Mouse (Mus musculus) naive thymus-derived CD4-positive, alpha-beta T cell, adult 5 months (primary cell): ENCODE results near the gene Wdr75. TPM values are rescaled to one million over a fixed set of nuclear protein-coding genes. Genes with fewer than 3 reads are reported as not detected.

Source experiments
- polyA plus RNA-seq: library from polyadenylated mRNA; unstranded; fragments of 100-300 nt; shearing (Covaris generic); gene quantifications from one replicate; pipeline ENCODE4 v1.2.1, GENCODE M21; 2017

Wdr75 gene
- polyA plus RNA-seq = 54.8 TPM

DNA sequence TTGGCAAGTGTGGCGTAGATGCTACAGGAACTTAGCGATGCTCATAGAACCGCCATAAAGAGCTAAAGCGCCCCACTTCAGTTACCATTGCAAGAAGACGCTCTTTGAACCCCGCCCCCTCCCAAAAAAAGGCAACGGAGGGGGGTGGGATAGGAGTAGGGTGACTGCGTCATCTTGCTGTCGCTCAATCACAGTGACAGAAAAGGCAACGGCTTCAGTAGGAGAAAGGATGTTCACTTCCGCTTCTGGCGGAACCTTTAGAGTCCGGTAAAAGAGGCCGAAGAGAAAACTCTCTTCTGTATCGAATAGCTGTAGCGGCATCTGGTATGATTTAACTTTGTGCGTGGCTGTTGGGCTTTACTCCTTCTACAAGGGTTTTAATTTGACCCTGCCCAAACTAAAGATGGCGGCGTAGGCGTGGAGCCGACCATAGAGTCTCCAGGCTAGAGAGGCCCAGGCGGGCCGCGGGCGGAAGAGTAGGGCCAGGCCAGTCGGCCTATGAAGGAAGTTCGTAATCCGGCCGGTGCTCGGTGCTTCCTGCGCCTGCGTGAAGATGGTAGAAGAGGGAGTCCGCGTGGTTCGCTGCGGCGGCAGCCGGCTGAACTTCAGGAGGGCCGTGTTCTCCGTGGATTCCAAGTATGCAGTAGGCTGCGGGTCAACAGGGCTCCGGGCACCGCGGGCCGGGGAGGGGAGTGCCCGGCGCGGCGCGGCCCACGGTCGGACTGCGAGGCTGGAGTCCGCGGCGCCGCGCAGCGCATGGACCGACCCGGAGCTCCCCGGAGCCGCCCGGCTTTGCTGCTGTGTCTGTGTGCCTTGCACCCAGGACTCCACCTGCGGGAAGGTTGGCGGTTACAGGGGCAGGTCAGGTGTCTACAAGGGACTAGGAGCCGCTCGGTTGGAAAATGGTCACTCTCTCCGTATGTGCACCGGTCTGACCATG lies at the start of gene Wdr75:
Gene Wdr75, plus strand, starts transcription at position 198 of the 940 bp plus-strand sequence.

Other genes with a start within 250 kb of the Wdr75 start
- gene Gm5269, start 95.1 kb downstream of the Wdr75 start, polyA plus RNA-seq = not detected
- not detected for gene Slc40a1, start 131.4 kb downstream of the Wdr75 start, polyA plus RNA-seq